Mouse (Mus musculus) retina, embryonic 14.5 days (tissue): ENCODE measurements around the gene Vash2.
A peak's percentile ranks its signal among the peaks of the same experiment; 100 is the strongest.

ENCODE experiments used
- DNase-seq: peaks from one replicate; pipeline ENCODE4 v3.0.0-alpha.2; 2015; ENCODE audit warnings: low spot score

The Vash2 gene

GRCm38 (mm10) chr1:190974833-190975232 lies 4.3 kb downstream of the Vash2 start:
- no peak for DNase-seq

GRCm38 (mm10) chr1:190974191-190974590 lies 4.9 kb downstream of the Vash2 start:
- DNase-seq = no peak

GRCm38 (mm10) chr1:190972612-190973192 lies 6.4 kb downstream of the Vash2 start:
- peak; percentile 22 for DNase-seq

GRCm38 (mm10) chr1:190971708-190972610 lies 7.1 kb downstream of the Vash2 start:
- DNase-seq = no peak

- no peak for DNase-seq
These were observed 11.1 kb downstream of the Vash2 start for GRCm38 (mm10) chr1:190968010-190968409.

GRCm38 (mm10) chr1:190964992-190965780 lies 13.9 kb downstream of the Vash2 start:
- DNase-seq = no peak

GRCm38 (mm10) chr1:190962760-190963159 lies 16.3 kb downstream of the Vash2 start:
- no peak for DNase-seq

- no peak for DNase-seq
These were observed 20.3 kb downstream of the Vash2 start for GRCm38 (mm10) chr1:190958821-190959220.

GRCm38 (mm10) chr1:190953009-190953408 lies 26.1 kb downstream of the Vash2 start:
- DNase-seq = no peak

GRCm38 (mm10) chr1:190951014-190951413 lies 28.1 kb downstream of the Vash2 start:
- DNase-seq = no peak

GRCm38 (mm10) chr1:190948846-190949245 lies 30.2 kb downstream of the Vash2 start:
- DNase-seq = no peak

- no peak for DNase-seq
These were observed 30.7 kb downstream of the Vash2 start for GRCm38 (mm10) chr1:190948439-190948838.

GRCm38 (mm10) chr1:190947986-190948385 lies 31.1 kb downstream of the Vash2 start:
- peak; percentile 62 for DNase-seq

GRCm38 (mm10) chr1:190944109-190944760 lies 34.9 kb downstream of the Vash2 start:
- DNase-seq = peak; percentile 91

GRCm38 (mm10) chr1:190939803-190940202 lies 39.3 kb downstream of the Vash2 start:
- no peak for DNase-seq

GRCm38 (mm10) chr1:190930181-190930580 lies 48.9 kb downstream of the Vash2 start:
- DNase-seq = no peak

- peak; percentile 39 for DNase-seq
These were observed 49.9 kb downstream of the Vash2 start for GRCm38 (mm10) chr1:190929010-190929695.

- DNase-seq = peak; percentile 98
These were observed 50.6 kb downstream of the Vash2 start for GRCm38 (mm10) chr1:190928370-190929009.

- peak; percentile 15 for DNase-seq
These were observed 51.2 kb downstream of the Vash2 start for GRCm38 (mm10) chr1:190927751-190928369.

GRCm38 (mm10) chr1:190927311-190927710 lies 51.8 kb downstream of the Vash2 start:
- DNase-seq = no peak
